Mouse (Mus musculus) small intestine, adult 2 months (tissue): Measurements from ENCODE around the gene Nap1l5.

Source experiments
- CTCF ChIP-seq: fragments of 200-500 bp; IDR thresholded peaks from 2 replicates; pipeline ENCODE4 v1.5.1; 2012; ENCODE audit warnings: low read depth, mild to moderate bottlenecking, control low read depth, inconsistent platforms, low read length, moderate library complexity, mixed read lengths; ENCODE audit not compliant: insufficient replicate concordance, insufficient read length; ENCODE audit errors: extremely low read depth
- POLR2A ChIP-seq: fragments of 200-500 bp; IDR thresholded peaks from 2 replicates; pipeline ENCODE4 v1.6.1; 2012; ENCODE audit warnings: low read depth, mild to moderate bottlenecking, control low read depth, inconsistent platforms, low read length, moderate library complexity

DNA sequence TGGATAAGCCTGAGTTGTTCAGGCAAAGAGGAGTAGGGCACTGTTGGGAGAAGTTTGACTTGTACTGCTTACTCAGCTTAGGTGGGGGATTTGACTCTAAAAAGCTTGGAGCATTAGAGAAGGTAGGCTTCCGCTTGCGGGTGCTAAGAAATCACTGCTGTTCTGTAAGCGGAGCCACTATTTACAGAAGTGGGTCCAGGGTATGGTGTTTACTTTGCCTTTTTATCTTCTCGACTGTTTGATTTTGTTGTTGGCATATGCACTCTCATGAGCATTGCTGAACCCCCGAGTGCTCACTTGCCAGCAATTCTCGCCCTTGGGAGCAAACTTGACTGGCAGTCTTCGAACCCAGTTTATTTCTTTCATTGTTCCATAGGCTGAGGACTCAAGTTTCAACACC, 6.3 kb downstream of the Nap1l5 start:
- TF ChIP-seq CTCF (no peak), POLR2A (no peak)
